Mouse (Mus musculus) heart, adult 9 months (tissue): ENCODE measurements around the gene Vmn1r90.
"Not testable (repeated sequence)": the region's sequence is repeated elsewhere in the genome, so short reads cannot be mapped to it uniquely, and the experiment has no call there.

Experiments used
- DNase-seq, 2 experiments: peaks; one replicate each; pipeline ENCODE4 v3.0.0; 2022; ENCODE audit warnings: low spot score in 2 of 2

Gene Vmn1r90

GRCm38 (mm10) chr7:14563406-14563805 is at the start of gene Vmn1r90:
TSS of gene Vmn1r90 (minus strand) at chr7:14563506.
- DNase-seq = no peak

- not testable (repeated sequence) for DNase-seq
Measured at GRCm38 (mm10) chr7:14593009-14593408, 29.7 kb upstream of the Vmn1r90 start.

GRCm38 (mm10) chr7:14552284-14552683 is 11.0 kb downstream of the Vmn1r90 start:
- no peak for DNase-seq

- no peak for DNase-seq
Measured at GRCm38 (mm10) chr7:14525280-14525679, 38.0 kb downstream of the Vmn1r90 start.

- no peak for DNase-seq
Measured at GRCm38 (mm10) chr7:14522636-14523035, 40.7 kb downstream of the Vmn1r90 start.

GRCm38 (mm10) chr7:14518301-14518700 is 45.0 kb downstream of the Vmn1r90 start:
- no peak for DNase-seq
